Mouse (Mus musculus): ENCODE data around the gene Usp6nl. TPM values are rescaled to one million over a fixed set of nuclear protein-coding genes. Genes with fewer than 3 reads are reported as not detected.

Usp6nl gene
- polyA plus RNA-seq, 1 experiment, result not detected

- Histone ChIP-seq H3K4me1 (ENCODE audit: control insufficient read depth, insufficient read depth, low read length) (peaks cover 5% of the 10 kb centered on the region), H3K4me3 (ENCODE audit: insufficient read depth, low read depth, low read length) (no peak overlapping the region), H3K27ac (ENCODE audit: insufficient read depth, low read depth, low read length) (no peak overlapping the region)
- TF ChIP-seq POLR2A (IDR thresholded peaks at IDR 0.05; ENCODE audit: insufficient read depth, low read depth, low read length), result no peak
- WGBS, result 66% methylated on average over 3 of the region's 3 CpGs
These were observed 3.2 kb downstream of the Usp6nl start for GRCm38 (mm10) chr2:6325646-6326045.

GRCm38 (mm10) chr2:6328927-6329326 is 6.5 kb downstream of the Usp6nl start:
- peaks cover 10% of the 10 kb centered on the region for H3K4me1 ChIP-seq (ENCODE audit: control insufficient read depth, insufficient read depth, low read length)
- H3K27ac ChIP-seq (ENCODE audit: insufficient read depth, low read depth, low read length), result no peak overlapping the region
- no peak overlapping the region for H3K4me3 ChIP-seq (ENCODE audit: insufficient read depth, low read depth, low read length)
- TF ChIP-seq CTCF (IDR thresholded peaks at IDR 0.05; ENCODE audit: insufficient read depth, low read depth, low read length) (no peak), POLR2A (IDR thresholded peaks at IDR 0.05; ENCODE audit: insufficient read depth, low read depth, low read length) (no peak)
- WGBS, result 85% methylated on average over 7 of the region's 7 CpGs

- Histone ChIP-seq H3K4me3 (ENCODE audit: insufficient read depth, low read depth, low read length) (no peak overlapping the region), H3K27ac (ENCODE audit: insufficient read depth, low read depth, low read length) (no peak overlapping the region), H3K4me1 (ENCODE audit: control insufficient read depth, insufficient read depth, low read length) (peaks cover 7% of the 10 kb centered on the region; the same call in 1 of the 2 replicates)
- 83% methylated on average over 8 of the region's 8 CpGs for WGBS
- TF ChIP-seq POLR2A (IDR thresholded peaks at IDR 0.05; ENCODE audit: insufficient read depth, low read depth, low read length) (no peak), CTCF (IDR thresholded peaks at IDR 0.05; ENCODE audit: insufficient read depth, low read depth, low read length) (no peak)
These were observed 8.3 kb downstream of the Usp6nl start for GRCm38 (mm10) chr2:6330756-6331155.

- Histone ChIP-seq H3K4me3 (ENCODE audit: insufficient read depth, low read depth, low read length) (no peak overlapping the region), H3K4me1 (ENCODE audit: control insufficient read depth, insufficient read depth, low read length) (peaks cover 7% of the 10 kb centered on the region; the same call in 1 of the 2 replicates), H3K27ac (ENCODE audit: insufficient read depth, low read depth, low read length) (no peak overlapping the region)
- 83% methylated on average over 7 of the region's 7 CpGs for WGBS
- TF ChIP-seq CTCF (IDR thresholded peaks at IDR 0.05; ENCODE audit: insufficient read depth, low read depth, low read length) (no peak), POLR2A (IDR thresholded peaks at IDR 0.05; ENCODE audit: insufficient read depth, low read depth, low read length) (no peak)
These were observed 9.1 kb downstream of the Usp6nl start for GRCm38 (mm10) chr2:6331324-6332137.

- Histone ChIP-seq H3K4me3 (ENCODE audit: insufficient read depth, low read depth, low read length) (no peak overlapping the region), H3K27ac (ENCODE audit: insufficient read depth, low read depth, low read length) (no peak overlapping the region), H3K4me1 (ENCODE audit: control insufficient read depth, insufficient read depth, low read length) (peaks cover 12% of the 10 kb centered on the region)
- TF ChIP-seq POLR2A (IDR thresholded peaks at IDR 0.05; ENCODE audit: insufficient read depth, low read depth, low read length) (no peak), CTCF (IDR thresholded peaks at IDR 0.05; ENCODE audit: insufficient read depth, low read depth, low read length) (no peak)
- WGBS, result 83% methylated on average over 1 of the region's 1 CpGs
These were observed 11.1 kb downstream of the Usp6nl start for GRCm38 (mm10) chr2:6333570-6333969.

GRCm38 (mm10) chr2:6334011-6334410 is 11.5 kb downstream of the Usp6nl start:
- 97% methylated on average over 6 of the region's 6 CpGs for WGBS
- Histone ChIP-seq H3K4me1 (ENCODE audit: control insufficient read depth, insufficient read depth, low read length) (peaks cover 12% of the 10 kb centered on the region), H3K27ac (ENCODE audit: insufficient read depth, low read depth, low read length) (no peak overlapping the region), H3K4me3 (ENCODE audit: insufficient read depth, low read depth, low read length) (no peak overlapping the region)
- TF ChIP-seq CTCF (IDR thresholded peaks at IDR 0.05; ENCODE audit: insufficient read depth, low read depth, low read length) (no peak), POLR2A (IDR thresholded peaks at IDR 0.05; ENCODE audit: insufficient read depth, low read depth, low read length) (no peak)

- WGBS, result 89% methylated on average over 14 of the region's 14 CpGs
- no peak for TF ChIP-seq POLR2A (IDR thresholded peaks at IDR 0.05; ENCODE audit: insufficient read depth, low read depth, low read length)
- no peak for TF ChIP-seq CTCF (IDR thresholded peaks at IDR 0.05; ENCODE audit: insufficient read depth, low read depth, low read length)
- no peak overlapping the region for H3K27ac ChIP-seq (ENCODE audit: insufficient read depth, low read depth, low read length)
- peaks cover 12% of the 10 kb centered on the region for H3K4me1 ChIP-seq (ENCODE audit: control insufficient read depth, insufficient read depth, low read length)
- no peak overlapping the region for H3K4me3 ChIP-seq (ENCODE audit: insufficient read depth, low read depth, low read length)
These were observed 12.7 kb downstream of the Usp6nl start for GRCm38 (mm10) chr2:6335032-6335735.

GRCm38 (mm10) chr2:6336013-6336412 is 13.5 kb downstream of the Usp6nl start:
- 90% methylated on average over 1 of the region's 1 CpGs for WGBS
- Histone ChIP-seq H3K4me3 (ENCODE audit: insufficient read depth, low read depth, low read length) (no peak overlapping the region), H3K27ac (ENCODE audit: insufficient read depth, low read depth, low read length) (no peak overlapping the region), H3K4me1 (ENCODE audit: control insufficient read depth, insufficient read depth, low read length) (peaks cover 9% of the 10 kb centered on the region)
- no peak for TF ChIP-seq CTCF (IDR thresholded peaks at IDR 0.05; ENCODE audit: insufficient read depth, low read depth, low read length)
- no peak for TF ChIP-seq POLR2A (IDR thresholded peaks at IDR 0.05; ENCODE audit: insufficient read depth, low read depth, low read length)

GRCm38 (mm10) chr2:6336649-6337048 is 14.2 kb downstream of the Usp6nl start:
- no peak overlapping the region for H3K27ac ChIP-seq (ENCODE audit: insufficient read depth, low read depth, low read length)
- H3K4me1 ChIP-seq (ENCODE audit: control insufficient read depth, insufficient read depth, low read length), result peaks cover 9% of the 10 kb centered on the region
- TF ChIP-seq POLR2A (IDR thresholded peaks at IDR 0.05; ENCODE audit: insufficient read depth, low read depth, low read length), result no peak
- no peak for TF ChIP-seq CTCF (IDR thresholded peaks at IDR 0.05; ENCODE audit: insufficient read depth, low read depth, low read length)
- 82% methylated on average over 3 of the region's 3 CpGs for WGBS
- no peak overlapping the region for H3K4me3 ChIP-seq (ENCODE audit: insufficient read depth, low read depth, low read length)
